Mouse (Mus musculus) embryonic facial prominence, embryonic 11.5 days (tissue): ENCODE data around the gene Gadl1. TPM values are rescaled to one million over a fixed set of nuclear protein-coding genes. Genes with fewer than 3 reads are reported as not detected.
A peak's percentile ranks its signal among the peaks of the same experiment; 100 is the strongest.

Experiments
- ATAC-seq: fragments of 200-750 bp; cut with Nextera tagmentation; replicated peaks from 2 replicates; pipeline ENCODE4 v1.8.0; 2017; ENCODE audit warnings: low read depth; ENCODE audit not compliant: insufficient number of reproducible peaks, low FRiP score, low TSS enrichment
- DNase-seq: peaks from one replicate; pipeline ENCODE4 v3.0.0-alpha.2; 2015; ENCODE audit warnings: low spot score
- H3K27ac ChIP-seq: fragments of 300-500 bp; sonication (generic); replicated peaks from 2 replicates; pipeline ENCODE4 v1.5.1; 2014; ENCODE audit warnings: mild to moderate bottlenecking, low read depth, low read length, control low read depth
- H3K27me3 ChIP-seq: fragments of 300-500 bp; sonication (generic); 2 replicates; pipeline ENCODE4 v1.6.1; 2014; ENCODE audit warnings: mild to moderate bottlenecking, low read length, moderate library complexity, mixed read lengths; ENCODE audit not compliant: control insufficient read depth, insufficient read depth
- H3K36me3 ChIP-seq: fragments of 300-500 bp; sonication (generic); replicated peaks from 2 replicates; pipeline ENCODE4 v1.6.1; 2014; ENCODE audit warnings: low read depth, mild to moderate bottlenecking, low read length, moderate library complexity, mixed read lengths; ENCODE audit not compliant: control insufficient read depth, insufficient read depth
- H3K4me1 ChIP-seq: fragments of 300-500 bp; sonication (generic); 2 replicates; pipeline ENCODE4 v1.6.1; 2014; ENCODE audit warnings: low read length, mixed read lengths; ENCODE audit not compliant: control insufficient read depth, insufficient read depth
- H3K4me2 ChIP-seq: fragments of 300-500 bp; sonication (generic); 2 replicates; pipeline ENCODE4 v1.6.1; 2014; ENCODE audit warnings: low read depth, mild to moderate bottlenecking, control low read depth, low read length, moderate library complexity
- H3K4me3 ChIP-seq: fragments of 300-500 bp; sonication (generic); 2 replicates; pipeline ENCODE4 v1.5.1; 2014; ENCODE audit warnings: low read depth, low read length, control low read depth
- H3K9ac ChIP-seq: fragments of 300-500 bp; sonication (generic); replicated peaks from 2 replicates; pipeline ENCODE4 v1.6.1; 2014; ENCODE audit warnings: mild to moderate bottlenecking, control low read depth, low read length
- H3K9me3 ChIP-seq: fragments of 300-500 bp; sonication (generic); replicated peaks from 2 replicates; pipeline ENCODE4 v1.6.1; 2016; ENCODE audit warnings: mild to moderate bottlenecking, low read length, inconsistent platforms, mixed read lengths; ENCODE audit not compliant: control insufficient read depth
- WGBS: fragments of 180-500 bp; shearing (Covaris S2); extraction: QIAGEN DNeasy Blood & Tissue Kit; methylation state at CpG from one replicate; pipeline ENCODE4 v1.1.7; 2014; 5-methylcytosine and 5-hydroxymethylcytosine counted together
- polyA plus RNA-seq: library from polyadenylated mRNA; unstranded; fragments of >200 nt; fragmentation: Nextera tagmentation; extraction: Ambion mirVana; gene quantifications from 2 replicates; pipeline ENCODE4 v1.2.1, GENCODE M21; 2014

Gene Gadl1
- polyA plus RNA-seq, 1 experiment from 2014 or later = 0.74 TPM

- WGBS = 88% methylated on average over 4 of the region's 4 CpGs
- Histone ChIP-seq H3K4me3 (no peak overlapping the region), H3K36me3 (no peaks in the 10 kb centered on the region), H3K9ac (no peak overlapping the region), H3K4me2 (no peak overlapping the region), H3K27me3 (no peaks in the 10 kb centered on the region), H3K27ac (no peak overlapping the region), H3K4me1 (no peaks in the 10 kb centered on the region), H3K9me3 (no peaks in the 10 kb centered on the region)
- DNase-seq = no peak
- ATAC-seq = no peak
Measured at GRCm38 (mm10) chr9:116081781-116082180, 172.5 kb downstream of the Gadl1 start.

DNA sequence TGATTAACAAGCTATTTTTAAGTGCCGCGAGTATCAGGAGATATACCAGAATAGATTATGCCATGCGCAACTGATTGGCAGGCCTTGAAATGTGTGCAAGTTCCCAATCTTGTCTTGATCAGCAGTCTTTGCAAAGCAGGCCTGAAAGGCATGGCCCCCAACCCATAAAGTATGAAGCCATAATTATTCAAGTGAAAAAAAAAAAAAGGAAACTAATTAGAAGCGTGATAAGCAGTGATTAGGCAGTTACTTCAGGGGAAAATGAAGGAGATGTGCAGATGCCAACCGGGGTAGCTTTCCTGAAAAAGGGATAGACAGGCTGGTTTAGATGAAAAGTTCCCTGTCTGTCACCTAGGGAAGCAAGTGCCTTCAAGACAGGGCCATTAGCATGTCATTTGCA lies 174.0 kb downstream of the Gadl1 start:
- Histone ChIP-seq H3K9ac (no peak overlapping the region), H3K4me3 (no peak overlapping the region), H3K4me1 (no peaks in the 10 kb centered on the region), H3K27me3 (no peaks in the 10 kb centered on the region), H3K27ac (no peak overlapping the region), H3K9me3 (no peaks in the 10 kb centered on the region), H3K36me3 (no peaks in the 10 kb centered on the region), H3K4me2 (no peak overlapping the region)
- ATAC-seq (no peak), DNase-seq (no peak)
- 93% methylated on average over 5 of the region's 5 CpGs for WGBS

DNA sequence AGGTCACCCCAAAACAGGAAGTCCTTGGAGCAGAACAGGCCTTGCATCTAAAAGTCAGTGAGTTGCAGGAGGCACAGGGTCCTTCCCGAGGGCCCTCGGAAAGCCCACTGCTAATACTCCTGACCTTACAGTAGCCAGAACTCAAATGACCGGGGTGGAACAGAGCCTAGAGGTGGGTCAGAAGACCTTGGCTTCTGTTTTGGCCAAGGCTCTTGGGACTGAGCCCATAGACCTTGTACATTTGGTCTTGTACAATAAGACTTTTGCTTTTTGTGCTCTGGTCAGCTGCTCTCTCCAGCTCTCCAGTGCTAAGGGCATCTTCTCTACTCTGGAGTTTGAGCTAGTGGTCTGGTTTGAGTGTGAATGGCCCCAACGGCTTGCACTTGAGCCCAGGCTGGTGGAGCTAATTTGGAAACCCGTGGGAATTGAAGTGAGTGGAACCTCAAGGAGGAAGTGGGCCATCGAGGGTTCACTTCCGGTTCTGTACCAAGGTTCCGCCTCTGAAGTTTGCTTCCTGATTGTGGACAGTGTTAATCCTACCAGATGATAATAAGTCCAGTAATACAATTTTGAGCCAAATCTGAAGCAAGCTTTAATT lies 174.6 kb downstream of the Gadl1 start:
- WGBS = 92% methylated on average over 8 of the region's 8 CpGs
- Histone ChIP-seq H3K4me2 (no peak overlapping the region), H3K27ac (no peak overlapping the region), H3K27me3 (no peaks in the 10 kb centered on the region), H3K9ac (no peak overlapping the region), H3K4me3 (no peak overlapping the region), H3K4me1 (no peaks in the 10 kb centered on the region), H3K36me3 (no peaks in the 10 kb centered on the region), H3K9me3 (no peaks in the 10 kb centered on the region)
- DNase-seq (no peak), ATAC-seq (no peak)

- 92% methylated on average over 12 of the region's 12 CpGs for WGBS
- no peak overlapping the region for H3K9ac ChIP-seq
- H3K36me3 ChIP-seq = no peaks in the 10 kb centered on the region
- no peaks in the 10 kb centered on the region for H3K4me1 ChIP-seq
- H3K4me2 ChIP-seq = no peak overlapping the region
- H3K27ac ChIP-seq = no peak overlapping the region
- no peak for DNase-seq
- H3K27me3 ChIP-seq = no peaks in the 10 kb centered on the region
- no peak for ATAC-seq
- no peaks in the 10 kb centered on the region for H3K9me3 ChIP-seq
- H3K4me3 ChIP-seq = no peak overlapping the region
Measured at GRCm38 (mm10) chr9:116084324-116084931, 175.2 kb downstream of the Gadl1 start.

DNA sequence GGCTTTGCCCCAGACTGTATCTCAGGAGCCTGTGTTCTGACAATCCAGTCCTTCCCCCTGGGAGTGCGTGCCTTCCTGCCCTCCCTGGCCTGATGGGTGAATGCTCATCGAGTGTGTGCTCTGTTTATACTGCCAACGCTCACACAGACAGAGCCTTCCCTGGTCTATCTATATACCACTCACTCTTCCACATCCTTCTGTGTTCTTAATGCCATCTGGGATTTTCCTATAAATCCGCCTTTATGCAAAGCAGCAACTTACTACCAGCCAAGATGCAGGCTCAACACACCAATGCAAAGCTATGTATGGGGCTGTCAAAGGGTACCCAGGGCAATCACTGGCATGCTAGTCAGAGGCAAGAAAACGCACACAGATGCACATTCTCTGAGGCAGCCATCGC lies 176.7 kb downstream of the Gadl1 start:
- 88% methylated on average over 6 of the region's 6 CpGs for WGBS
- H3K27me3 ChIP-seq = no peaks in the 10 kb centered on the region

DNA sequence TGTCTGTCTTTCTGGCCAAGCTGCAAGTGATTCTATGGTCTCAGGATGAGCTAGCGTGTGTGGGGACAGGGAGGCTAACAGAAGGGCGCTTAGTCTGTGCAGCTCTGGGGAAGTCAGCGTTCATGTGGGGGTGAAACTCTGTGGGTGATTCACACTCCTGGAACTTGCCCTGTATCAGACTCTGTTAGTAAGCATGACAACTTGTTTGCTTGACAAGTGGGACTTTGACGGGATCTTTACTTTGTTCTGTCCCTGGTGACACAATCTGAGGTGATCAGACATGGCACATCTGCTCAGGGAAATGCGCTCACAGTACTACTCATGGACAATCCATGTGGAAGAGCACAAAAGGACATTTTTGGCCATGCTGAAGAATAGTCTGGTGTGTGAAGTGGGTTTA lies 178.0 kb downstream of the Gadl1 start:
- no peaks in the 10 kb centered on the region for H3K27me3 ChIP-seq
- H3K27ac ChIP-seq = no peak overlapping the region
- H3K4me1 ChIP-seq = no peaks in the 10 kb centered on the region
- no peak overlapping the region for H3K9ac ChIP-seq
- H3K36me3 ChIP-seq = no peaks in the 10 kb centered on the region
- H3K4me2 ChIP-seq = no peak overlapping the region
- WGBS = 89% methylated on average over 5 of the region's 5 CpGs
- H3K9me3 ChIP-seq = no peaks in the 10 kb centered on the region
- DNase-seq (no peak), ATAC-seq (no peak)
- H3K4me3 ChIP-seq = no peak overlapping the region

More for the DNA sequence above, 176.7 kb downstream of the Gadl1 start:
- DNase-seq (no peak), ATAC-seq (no peak)
- no peak overlapping the region for H3K9ac ChIP-seq
- H3K27ac ChIP-seq = no peak overlapping the region
- no peak overlapping the region for H3K4me2 ChIP-seq
- H3K36me3 ChIP-seq = no peaks in the 10 kb centered on the region
- H3K4me1 ChIP-seq = no peaks in the 10 kb centered on the region
- H3K4me3 ChIP-seq = no peak overlapping the region
- H3K9me3 ChIP-seq = no peaks in the 10 kb centered on the region

- Histone ChIP-seq H3K27ac (no peak overlapping the region), H3K9me3 (no peaks in the 10 kb centered on the region), H3K4me3 (no peak overlapping the region), H3K9ac (no peak overlapping the region), H3K4me2 (no peak overlapping the region), H3K4me1 (no peaks in the 10 kb centered on the region), H3K27me3 (no peaks in the 10 kb centered on the region), H3K36me3 (no peaks in the 10 kb centered on the region)
- DNase-seq (peak; percentile 90), ATAC-seq (no peak)
- WGBS = 34% methylated on average over 5 of the region's 5 CpGs
Measured at GRCm38 (mm10) chr9:116087880-116088279, 178.6 kb downstream of the Gadl1 start.

- Histone ChIP-seq H3K27ac (no peak overlapping the region), H3K4me2 (no peak overlapping the region), H3K36me3 (no peaks in the 10 kb centered on the region), H3K9ac (no peak overlapping the region), H3K4me3 (no peak overlapping the region), H3K4me1 (no peaks in the 10 kb centered on the region), H3K9me3 (no peaks in the 10 kb centered on the region), H3K27me3 (no peaks in the 10 kb centered on the region)
- DNase-seq = no peak
- WGBS = 90% methylated on average over 9 of the region's 9 CpGs
- ATAC-seq = no peak
Measured at GRCm38 (mm10) chr9:116088912-116089311, 179.7 kb downstream of the Gadl1 start.
